Mouse (Mus musculus) CD4-positive, CD25-positive, alpha-beta regulatory T cell, adult 2 months (primary cell): ENCODE data around the gene Gpbar1.

ENCODE experiments used
- DNase-seq: peaks from one replicate; pipeline ENCODE4 v3.0.0-alpha.2; 2012; ENCODE audit warnings: low read depth, low spot score

Gene Gpbar1

GRCm38 (mm10) chr1:74294733-74295455 lies 16.5 kb downstream of the Gpbar1 start:
- DNase-seq: no peak

DNA sequence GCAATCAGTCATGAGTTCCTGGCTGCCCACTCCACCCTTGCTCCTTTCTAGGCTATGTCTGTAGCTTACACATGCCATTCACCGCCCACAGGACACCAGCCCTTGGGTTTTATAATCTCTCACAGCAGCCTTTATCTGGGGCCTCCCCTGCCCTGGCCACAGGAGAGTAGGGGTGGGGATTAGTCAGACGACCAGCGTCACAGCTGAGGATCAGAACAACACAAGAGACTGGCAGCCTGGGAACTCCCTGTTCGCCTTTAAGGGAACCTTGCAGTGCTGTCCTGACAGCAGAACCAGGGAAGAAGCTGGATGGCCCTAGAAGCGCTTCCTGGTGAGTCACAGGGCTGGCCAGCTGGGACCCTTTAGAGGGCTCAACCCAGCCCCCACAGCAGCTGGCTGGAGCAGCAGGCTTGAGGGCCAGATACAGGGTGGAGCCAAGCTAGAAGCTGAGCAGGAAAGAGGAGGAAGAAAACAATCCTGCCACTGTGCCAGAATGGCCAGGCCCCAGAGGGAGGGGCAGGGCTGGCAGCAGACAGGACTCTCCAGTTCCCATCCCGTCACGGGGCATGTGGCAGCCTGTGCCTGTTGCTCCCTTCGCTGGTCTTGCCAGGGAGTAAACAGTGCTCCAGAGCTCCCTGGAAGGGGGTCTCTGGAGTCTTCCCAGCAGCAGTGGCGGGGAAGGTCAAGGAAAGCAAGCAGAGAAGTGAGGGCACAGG lies 17.3 kb downstream of the Gpbar1 start:
- DNase-seq: peak; percentile 73

DNA sequence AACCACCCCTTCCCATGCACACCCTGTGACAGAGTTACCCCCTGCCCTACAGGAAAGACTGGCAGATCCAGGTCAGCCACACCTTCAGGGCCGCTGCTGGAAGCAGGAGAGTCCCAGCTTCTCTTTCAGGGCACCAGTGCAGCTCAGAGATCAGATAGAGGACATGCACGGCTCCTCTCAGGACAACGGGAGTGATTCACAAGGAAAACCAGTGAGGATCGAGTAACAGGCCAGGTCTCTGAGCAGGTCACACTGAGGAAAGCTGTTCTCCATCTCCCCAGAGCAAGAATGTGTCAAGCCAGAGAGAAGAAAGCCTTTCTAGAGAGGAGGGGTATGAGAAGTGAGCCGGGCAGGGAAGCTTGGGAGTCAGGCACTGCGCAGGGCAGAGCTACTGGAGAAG lies 18.1 kb downstream of the Gpbar1 start:
- no peak for DNase-seq

GRCm38 (mm10) chr1:74297269-74297668 lies 18.9 kb downstream of the Gpbar1 start:
- DNase-seq: no peak

GRCm38 (mm10) chr1:74298157-74298750 lies 19.9 kb downstream of the Gpbar1 start:
- DNase-seq: no peak

DNA sequence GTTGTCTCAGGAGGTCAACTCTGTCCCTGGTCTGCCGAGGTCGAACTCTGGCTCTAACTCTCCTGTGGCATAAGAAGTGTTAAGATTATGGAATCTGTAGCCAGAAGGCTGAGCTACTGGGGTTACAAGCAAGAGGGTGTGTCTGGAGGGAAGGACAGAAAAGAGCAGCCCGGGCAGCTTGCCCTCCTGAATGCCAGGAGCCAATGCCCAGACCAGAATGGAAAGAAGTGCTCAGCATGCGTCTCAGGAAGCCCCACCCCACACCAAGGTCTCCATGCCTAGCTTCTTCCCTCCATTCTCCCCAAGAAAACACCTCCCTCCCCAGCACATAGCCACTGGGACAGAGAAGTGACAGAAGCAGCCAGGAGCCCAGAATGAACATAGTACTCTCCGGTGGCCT lies 20.6 kb downstream of the Gpbar1 start:
- DNase-seq: no peak

- no peak for DNase-seq
Measured at GRCm38 (mm10) chr1:74300347-74301110, 22.2 kb downstream of the Gpbar1 start.

- no peak for DNase-seq
Measured at GRCm38 (mm10) chr1:74302229-74302628, 23.9 kb downstream of the Gpbar1 start.

- no peak for DNase-seq
Measured at GRCm38 (mm10) chr1:74302835-74303234, 24.5 kb downstream of the Gpbar1 start.

GRCm38 (mm10) chr1:74303509-74304338 lies 25.4 kb downstream of the Gpbar1 start:
- peak; percentile 52 for DNase-seq

DNA sequence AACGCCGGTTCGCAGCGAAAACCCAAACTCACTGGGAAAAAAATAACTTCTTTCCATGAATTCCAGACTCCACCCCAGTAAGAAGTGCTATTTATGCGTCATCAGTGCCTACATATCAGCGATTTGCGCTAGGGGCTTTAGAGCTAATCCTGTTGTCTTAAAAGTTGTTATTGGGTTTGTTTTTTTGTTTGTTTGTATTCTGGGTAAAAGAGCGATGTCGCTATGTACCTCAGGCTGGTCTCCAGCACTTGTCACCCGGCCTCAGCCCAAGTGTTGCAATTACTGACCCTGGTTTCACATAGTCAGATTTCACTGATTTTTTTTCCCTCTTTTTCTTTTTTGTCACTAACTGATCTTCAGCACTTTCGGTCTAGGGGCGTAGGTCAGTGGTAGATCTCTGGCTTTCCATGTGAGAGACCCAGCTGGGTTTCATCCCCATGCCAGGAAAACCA lies 26.0 kb downstream of the Gpbar1 start:
- DNase-seq: no peak

DNA sequence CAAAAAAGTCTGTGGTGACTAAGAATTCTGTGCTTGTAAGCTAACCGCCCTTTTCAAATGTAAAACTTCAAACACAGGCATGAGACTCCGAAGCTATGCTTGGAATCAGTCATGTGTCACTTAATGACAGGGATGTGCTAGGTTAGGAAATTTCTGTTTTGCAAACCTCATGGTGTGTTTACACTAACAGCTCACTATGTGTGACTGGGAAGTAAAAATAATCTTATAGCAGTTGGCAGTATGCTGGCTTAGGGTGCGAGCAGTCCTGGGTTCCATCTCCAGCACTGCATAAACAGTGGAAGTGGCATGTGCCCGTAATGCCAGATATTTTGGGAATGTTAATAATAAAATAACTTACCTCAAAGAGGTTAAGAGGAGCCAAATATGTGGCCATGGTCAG lies 26.6 kb downstream of the Gpbar1 start:
- DNase-seq: no peak

DNA sequence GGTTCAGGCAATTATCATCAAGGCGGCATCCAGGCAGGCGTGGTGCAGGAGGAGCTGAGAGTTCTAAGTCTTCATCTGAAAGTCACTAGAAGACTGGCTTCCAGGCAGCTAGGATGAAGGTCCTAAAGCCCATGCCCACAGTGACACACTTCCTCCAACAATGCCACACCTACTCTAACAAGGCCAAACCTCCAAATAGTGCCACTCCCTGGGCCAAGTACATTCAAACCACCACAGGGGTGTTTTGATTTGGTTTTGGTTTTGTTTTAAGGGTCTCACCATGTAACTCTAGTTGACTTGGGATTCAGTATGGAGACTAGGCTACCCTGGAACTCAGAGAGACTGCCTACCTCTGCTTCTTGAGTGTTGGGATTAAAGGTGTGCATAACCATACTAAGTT lies 27.2 kb downstream of the Gpbar1 start, which contains the start of gene Tmbim1:
Tmbim1 (minus strand) TSS at position 101 of the 400 bp plus-strand sequence.
- DNase-seq: no peak

GRCm38 (mm10) chr1:74307146-74307545 lies 28.8 kb downstream of the Gpbar1 start:
- DNase-seq: no peak

GRCm38 (mm10) chr1:74308001-74308964 lies 29.9 kb downstream of the Gpbar1 start:
- no peak for DNase-seq

GRCm38 (mm10) chr1:74309767-74310166 lies 31.4 kb downstream of the Gpbar1 start:
- DNase-seq: no peak

DNA sequence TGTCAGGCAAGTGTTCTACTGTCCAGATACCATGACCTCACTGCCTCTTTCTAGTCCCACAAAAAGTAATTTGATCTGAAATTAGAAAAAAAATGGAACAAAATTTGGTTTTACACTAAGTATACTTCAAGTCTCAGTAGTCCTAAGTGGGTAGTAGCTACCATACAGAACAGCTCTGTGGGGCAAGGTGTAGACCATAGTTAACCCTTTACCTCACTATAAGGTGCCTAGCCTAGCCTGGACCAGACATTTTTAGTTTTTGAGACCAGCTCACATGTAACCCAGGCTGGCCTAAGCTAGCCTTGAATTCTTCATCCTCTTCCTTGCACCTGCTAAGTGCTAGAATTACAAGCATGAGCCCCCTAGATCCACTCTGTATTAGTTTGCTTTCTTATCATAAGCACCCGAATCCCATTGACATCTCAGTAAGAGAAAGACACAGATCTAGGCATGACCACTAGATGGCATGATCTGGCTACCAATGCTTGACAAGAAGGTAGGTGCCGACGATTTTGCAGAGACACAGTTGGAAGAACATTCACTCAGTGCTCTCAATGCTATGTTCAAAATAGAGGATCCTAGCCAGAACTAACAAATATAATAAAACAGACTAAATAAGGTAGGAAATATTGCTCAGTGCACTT lies 34.8 kb downstream of the Gpbar1 start:
- peak; percentile 88 for DNase-seq

GRCm38 (mm10) chr1:74314796-74315195 lies 36.4 kb downstream of the Gpbar1 start:
- no peak for DNase-seq

GRCm38 (mm10) chr1:74316114-74316827 lies 37.9 kb downstream of the Gpbar1 start:
- DNase-seq: no peak
